Mouse (Mus musculus): ENCODE data around the gene Trp53tg5. TPM values are rescaled to one million over a fixed set of nuclear protein-coding genes. Genes with fewer than 3 reads are reported as not detected.

The Trp53tg5 gene
- polyA plus RNA-seq, 1 experiment from 2014 or later: not detected

- Histone ChIP-seq H3K9ac (ENCODE audit: low read length) (no peak overlapping the region), H3K4me2 (ENCODE audit: low read depth, low read length, severe bottlenecking) (no peak overlapping the region), H3K27ac (ENCODE audit: low read depth, low read length) (no peak overlapping the region), H3K4me1 (replicated peaks; ENCODE audit: control insufficient read depth, insufficient read depth, low read length) (no peaks in the 10 kb centered on the region; the same call in 1 of the 2 replicates), H3K27me3 (ENCODE audit: control insufficient read depth, insufficient read depth, low read length) (no peaks in the 10 kb centered on the region), H3K36me3 (ENCODE audit: control insufficient read depth, insufficient read depth, low read length) (peaks cover 19% of the 10 kb centered on the region), H3K4me3 (ENCODE audit: low read depth, low read length) (no peak overlapping the region), H3K9me3 (ENCODE audit: control insufficient read depth, low read length) (peaks cover 3% of the 10 kb centered on the region; the same call in 1 of the 2 replicates)
- 92% methylated on average over 7 of the region's 7 CpGs for WGBS
- DNase-seq (ENCODE audit: low spot score): no peak
- ATAC-seq (replicated peaks; ENCODE audit: low FRiP score): no peak
Observed at GRCm38 (mm10) chr2:164500511-164500910, 27.0 kb upstream of the Trp53tg5 start.

GRCm38 (mm10) chr2:164499317-164499716, 25.8 kb upstream of the Trp53tg5 start:
- DNase-seq (ENCODE audit: low spot score) (no peak), ATAC-seq (replicated peaks; ENCODE audit: low FRiP score) (no peak)
- H3K4me3 ChIP-seq (ENCODE audit: low read depth, low read length): no peak overlapping the region
- peaks cover 13% of the 10 kb centered on the region for H3K36me3 ChIP-seq (ENCODE audit: control insufficient read depth, insufficient read depth, low read length)
- H3K27me3 ChIP-seq (ENCODE audit: control insufficient read depth, insufficient read depth, low read length): no peaks in the 10 kb centered on the region
- H3K9ac ChIP-seq (ENCODE audit: low read length): no peak overlapping the region
- H3K27ac ChIP-seq (ENCODE audit: low read depth, low read length): no peak overlapping the region
- H3K9me3 ChIP-seq (ENCODE audit: control insufficient read depth, low read length): no peaks in the 10 kb centered on the region
- no peaks in the 10 kb centered on the region; the same call in 1 of the 2 replicates for H3K4me1 ChIP-seq (replicated peaks; ENCODE audit: control insufficient read depth, insufficient read depth, low read length)
- no peak overlapping the region for H3K4me2 ChIP-seq (ENCODE audit: low read depth, low read length, severe bottlenecking)
- 72% methylated on average over 5 of the region's 5 CpGs for WGBS

GRCm38 (mm10) chr2:164497691-164498268, 24.3 kb upstream of the Trp53tg5 start:
- H3K4me1 ChIP-seq (replicated peaks; ENCODE audit: control insufficient read depth, insufficient read depth, low read length): no peaks in the 10 kb centered on the region; the same call in 1 of the 2 replicates
- ATAC-seq (replicated peaks; ENCODE audit: low FRiP score) (peak; percentile 38), DNase-seq (ENCODE audit: low spot score) (no peak)
- H3K9ac ChIP-seq (ENCODE audit: low read length): peak overlapping the region; percentile 67
- no peaks in the 10 kb centered on the region for H3K9me3 ChIP-seq (ENCODE audit: control insufficient read depth, low read length)
- no peaks in the 10 kb centered on the region for H3K27me3 ChIP-seq (ENCODE audit: control insufficient read depth, insufficient read depth, low read length)
- 5% methylated on average over 21 of the region's 21 CpGs for WGBS
- H3K4me2 ChIP-seq (ENCODE audit: low read depth, low read length, severe bottlenecking): peak overlapping the region; percentile 91
- peaks cover 5% of the 10 kb centered on the region for H3K36me3 ChIP-seq (ENCODE audit: control insufficient read depth, insufficient read depth, low read length)
- no peak overlapping the region for H3K27ac ChIP-seq (ENCODE audit: low read depth, low read length)
- H3K4me3 ChIP-seq (ENCODE audit: low read depth, low read length): peak overlapping the region; percentile 88

- H3K4me3 ChIP-seq (ENCODE audit: low read depth, low read length): peak within 1 kb of the TSS; percentile 88
- H3K27me3 ChIP-seq (ENCODE audit: control insufficient read depth, insufficient read depth, low read length): no peaks in the 10 kb centered on the region
- H3K4me1 ChIP-seq (replicated peaks; ENCODE audit: control insufficient read depth, insufficient read depth, low read length): no peaks in the 10 kb centered on the region; the same call in 1 of the 2 replicates
- 4% methylated on average over 43 of the region's 43 CpGs for WGBS
- peak within 1 kb of the TSS; percentile 91 for H3K4me2 ChIP-seq (ENCODE audit: low read depth, low read length, severe bottlenecking)
- H3K9ac ChIP-seq (ENCODE audit: low read length): peak within 1 kb of the TSS; percentile 67
- DNase-seq (ENCODE audit: low spot score): peak; percentile 88
- peak; percentile 95 for ATAC-seq (replicated peaks; ENCODE audit: low FRiP score)
- H3K9me3 ChIP-seq (ENCODE audit: control insufficient read depth, low read length): no peaks in the 10 kb centered on the region
- H3K36me3 ChIP-seq (ENCODE audit: control insufficient read depth, insufficient read depth, low read length): peaks cover 3% of the 10 kb centered on the region
- H3K27ac ChIP-seq (ENCODE audit: low read depth, low read length): no peak within 1 kb of the TSS
Observed at GRCm38 (mm10) chr2:164496847-164497690, 23.5 kb upstream of the Trp53tg5 start, which contains the start of gene Pigt. TSS of gene Pigt (plus strand) at chr2:164497520.

GRCm38 (mm10) chr2:164496331-164496730, 22.8 kb upstream of the Trp53tg5 start:
- no peak for DNase-seq (ENCODE audit: low spot score)
- Histone ChIP-seq H3K4me3 (ENCODE audit: low read depth, low read length) (no peak overlapping the region; the same call in 1 of the 2 replicates), H3K9me3 (ENCODE audit: control insufficient read depth, low read length) (no peaks in the 10 kb centered on the region), H3K36me3 (ENCODE audit: control insufficient read depth, insufficient read depth, low read length) (peaks cover 3% of the 10 kb centered on the region; the same call in 1 of the 2 replicates), H3K9ac (ENCODE audit: low read length) (no peak overlapping the region), H3K27me3 (ENCODE audit: control insufficient read depth, insufficient read depth, low read length) (no peaks in the 10 kb centered on the region), H3K4me1 (replicated peaks; ENCODE audit: control insufficient read depth, insufficient read depth, low read length) (no peaks in the 10 kb centered on the region; the same call in 1 of the 2 replicates), H3K4me2 (ENCODE audit: low read depth, low read length, severe bottlenecking) (no peak overlapping the region; the same call in 1 of the 2 replicates), H3K27ac (ENCODE audit: low read depth, low read length) (no peak overlapping the region)
- no peak for ATAC-seq (replicated peaks; ENCODE audit: low FRiP score)
- WGBS: 58% methylated on average over 1 of the region's 1 CpGs

GRCm38 (mm10) chr2:164494126-164494525, 20.6 kb upstream of the Trp53tg5 start:
- ATAC-seq (replicated peaks; ENCODE audit: low FRiP score) (no peak), DNase-seq (ENCODE audit: low spot score) (no peak)
- 46% methylated on average over 2 of the region's 2 CpGs for WGBS
- Histone ChIP-seq H3K9me3 (ENCODE audit: control insufficient read depth, low read length) (no peaks in the 10 kb centered on the region), H3K27me3 (ENCODE audit: control insufficient read depth, insufficient read depth, low read length) (no peaks in the 10 kb centered on the region), H3K9ac (ENCODE audit: low read length) (no peak overlapping the region), H3K4me2 (ENCODE audit: low read depth, low read length, severe bottlenecking) (no peak overlapping the region), H3K27ac (ENCODE audit: low read depth, low read length) (no peak overlapping the region), H3K36me3 (ENCODE audit: control insufficient read depth, insufficient read depth, low read length) (no peaks in the 10 kb centered on the region), H3K4me3 (ENCODE audit: low read depth, low read length) (no peak overlapping the region), H3K4me1 (replicated peaks; ENCODE audit: control insufficient read depth, insufficient read depth, low read length) (no peaks in the 10 kb centered on the region; the same call in 1 of the 2 replicates)

- no peak overlapping the region for H3K4me2 ChIP-seq (ENCODE audit: low read depth, low read length, severe bottlenecking)
Observed at GRCm38 (mm10) chr2:164487812-164488211, 14.3 kb upstream of the Trp53tg5 start.

GRCm38 (mm10) chr2:164487115-164487527, 13.6 kb upstream of the Trp53tg5 start:
- ATAC-seq (replicated peaks; ENCODE audit: low FRiP score): no peak
- Histone ChIP-seq H3K9me3 (ENCODE audit: control insufficient read depth, low read length) (no peaks in the 10 kb centered on the region), H3K9ac (ENCODE audit: low read length) (peak overlapping the region; percentile 75), H3K36me3 (ENCODE audit: control insufficient read depth, insufficient read depth, low read length) (no peaks in the 10 kb centered on the region), H3K27ac (ENCODE audit: low read depth, low read length) (no peak overlapping the region), H3K27me3 (ENCODE audit: control insufficient read depth, insufficient read depth, low read length) (peaks cover 18% of the 10 kb centered on the region), H3K4me1 (replicated peaks; ENCODE audit: control insufficient read depth, insufficient read depth, low read length) (peaks cover 6% of the 10 kb centered on the region), H3K4me3 (ENCODE audit: low read depth, low read length) (peak overlapping the region; percentile 72), H3K4me2 (ENCODE audit: low read depth, low read length, severe bottlenecking) (peak overlapping the region; percentile 99)
- WGBS: 12% methylated on average over 11 of the region's 11 CpGs
- no peak for DNase-seq (ENCODE audit: low spot score)

More at GRCm38 (mm10) chr2:164487812-164488211, 14.3 kb upstream of the Trp53tg5 start:
- Histone ChIP-seq H3K9ac (ENCODE audit: low read length) (no peak overlapping the region), H3K36me3 (ENCODE audit: control insufficient read depth, insufficient read depth, low read length) (no peaks in the 10 kb centered on the region), H3K4me1 (replicated peaks; ENCODE audit: control insufficient read depth, insufficient read depth, low read length) (peaks cover 6% of the 10 kb centered on the region), H3K27ac (ENCODE audit: low read depth, low read length) (no peak overlapping the region), H3K27me3 (ENCODE audit: control insufficient read depth, insufficient read depth, low read length) (peaks cover 18% of the 10 kb centered on the region), H3K4me3 (ENCODE audit: low read depth, low read length) (no peak overlapping the region), H3K9me3 (ENCODE audit: control insufficient read depth, low read length) (no peaks in the 10 kb centered on the region)
- WGBS: 63% methylated on average over 9 of the region's 9 CpGs
- DNase-seq (ENCODE audit: low spot score): no peak
- no peak for ATAC-seq (replicated peaks; ENCODE audit: low FRiP score)

All from forebrain, embryonic 11.5 days (tissue).